Mouse (Mus musculus) megakaryocyte progenitor cell, adult 5-6 weeks (primary cell): ENCODE measurements at regions not wholly inside any gene's neighbourhood (a gene's known extent, or its start where the extent isn't known, plus 50 kb on each side); places are given as distances from the start of the nearest gene placed in this dataset.

Experiments used
- ATAC-seq: replicated peaks from 2 replicates; pipeline ENCODE4 v1.8.0; 2016; ENCODE audit warnings: mild to moderate bottlenecking, moderate TSS enrichment, inconsistent platforms; ENCODE audit not compliant: poor library complexity

DNA sequence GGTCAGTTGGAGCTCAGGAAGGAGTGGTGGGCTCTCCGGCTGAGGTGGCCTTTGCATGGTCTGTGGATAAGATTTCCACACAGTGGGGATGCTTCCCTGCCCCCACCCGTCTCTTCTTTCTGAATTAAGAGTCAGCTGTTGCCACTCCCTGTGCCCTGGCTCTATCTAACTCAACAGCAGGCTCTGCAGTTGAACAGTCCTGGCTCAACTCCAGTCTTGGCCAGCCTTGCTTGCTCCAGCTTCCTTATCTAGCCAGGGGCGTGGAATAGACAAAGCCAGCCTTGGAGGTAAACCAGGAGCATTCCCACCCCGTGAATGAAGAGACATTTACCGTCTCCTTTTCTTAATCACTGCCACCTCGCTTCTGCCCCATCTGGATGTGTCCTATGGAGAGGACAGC is 89.7 kb downstream of the Mn1 start:
- ATAC-seq = peak; percentile 59

DNA sequence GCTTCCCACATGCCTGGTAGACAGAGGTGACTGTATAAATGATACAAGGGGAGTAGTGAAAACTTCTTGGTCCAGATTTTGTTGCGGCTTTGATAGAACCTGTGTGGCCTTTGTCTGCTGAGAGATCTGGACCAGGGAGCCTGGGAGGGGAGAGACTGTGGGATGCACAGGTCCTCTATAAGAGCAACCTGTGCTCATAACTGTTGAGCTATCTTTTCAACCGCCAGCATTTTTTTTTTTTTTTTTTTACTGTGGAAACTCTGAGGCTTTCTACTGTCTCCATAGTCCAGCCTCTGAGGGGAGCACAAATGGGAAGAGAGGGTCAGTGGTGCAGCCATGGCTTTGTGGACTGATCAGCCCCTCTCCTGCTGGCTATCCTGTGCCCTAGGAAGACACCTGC is 90.2 kb downstream of the Mn1 start:
- ATAC-seq = no peak

DNA sequence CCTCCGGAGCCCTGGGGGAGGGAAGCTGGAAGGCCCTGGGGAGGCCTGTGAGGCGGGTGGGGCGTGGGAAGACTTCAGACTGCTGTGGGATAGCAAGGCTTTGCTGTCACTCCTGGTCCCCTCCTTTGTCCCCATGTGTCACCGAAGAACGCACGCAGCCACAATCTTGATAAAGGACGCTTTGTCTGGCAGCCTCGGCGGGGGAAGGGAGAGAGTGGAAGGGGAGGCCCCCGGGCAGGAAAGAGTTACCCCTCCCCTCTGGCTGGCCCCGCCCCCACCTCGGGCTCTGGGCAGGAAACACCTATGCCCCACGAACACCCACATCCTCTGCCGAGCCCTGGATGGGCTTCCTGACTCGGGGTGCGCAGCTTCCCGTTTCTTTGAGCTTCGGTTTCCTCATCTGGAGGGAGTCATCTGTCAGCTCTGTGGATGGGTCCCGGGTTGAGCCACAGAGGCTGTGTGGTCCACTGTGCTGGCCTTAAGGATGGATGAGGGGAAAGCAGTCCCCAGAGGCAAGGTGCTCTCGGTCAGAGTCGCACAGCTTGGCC is 91.9 kb downstream of the Mn1 start:
- ATAC-seq = peak; percentile 60

DNA sequence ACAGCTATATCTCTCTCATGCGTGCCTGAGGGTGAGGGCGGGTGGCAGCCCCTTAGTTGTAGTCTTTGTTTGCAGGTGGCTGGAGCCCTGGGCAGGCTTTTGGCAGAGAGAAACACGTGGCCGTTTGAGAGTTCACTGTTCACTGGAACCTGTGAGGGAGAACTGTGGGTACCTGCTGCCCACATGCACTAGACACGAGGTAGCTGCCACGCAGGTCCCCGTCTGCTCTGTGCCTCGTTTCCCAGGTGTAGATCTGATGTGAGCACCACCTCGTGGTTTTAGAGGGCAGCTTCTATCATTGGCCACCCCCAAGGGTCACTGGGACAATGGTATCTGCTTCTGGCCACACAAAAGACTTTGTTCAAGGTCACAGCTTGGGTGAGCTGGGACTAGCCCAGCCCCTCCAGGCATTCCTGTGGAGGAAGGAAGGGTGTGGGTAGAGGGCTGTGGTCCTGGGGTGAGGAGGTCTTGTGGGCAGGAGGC is 92.5 kb downstream of the Mn1 start:
- ATAC-seq = peak; percentile 3; the same call in 1 of the 2 replicates

DNA sequence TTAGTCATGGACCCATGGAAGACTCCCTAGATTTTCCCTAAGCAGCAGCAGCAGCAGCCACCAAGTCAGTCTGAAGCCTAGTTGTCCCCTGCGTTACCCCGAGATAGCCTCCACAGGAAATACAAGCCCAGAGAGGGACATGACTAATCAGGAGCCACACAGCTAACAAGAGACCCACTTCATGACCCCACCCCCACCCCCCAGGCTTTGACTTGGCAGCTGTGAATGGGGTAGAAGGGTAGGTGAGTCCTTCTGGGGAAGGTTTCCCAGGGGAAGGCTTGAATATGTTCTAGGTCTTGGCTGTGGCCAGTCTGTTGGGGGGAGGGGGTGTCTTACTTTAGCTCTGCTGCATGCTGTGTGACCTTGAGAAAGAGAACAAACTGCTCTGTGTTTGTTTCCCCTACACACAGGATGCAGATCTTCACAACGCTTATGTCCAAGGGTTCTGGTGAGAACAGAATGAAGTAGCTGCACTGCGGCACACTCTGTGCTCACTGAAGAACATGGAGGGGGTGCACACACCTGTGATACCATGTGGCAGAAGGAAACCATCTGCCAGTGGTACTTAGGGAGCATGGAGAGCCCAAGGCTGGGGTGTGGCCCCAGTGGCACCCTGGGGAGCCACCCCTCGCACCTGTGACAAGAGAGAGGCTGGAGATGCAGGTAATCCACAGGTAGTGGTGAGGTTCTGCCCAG is 93.2 kb downstream of the Mn1 start:
- ATAC-seq = no peak

DNA sequence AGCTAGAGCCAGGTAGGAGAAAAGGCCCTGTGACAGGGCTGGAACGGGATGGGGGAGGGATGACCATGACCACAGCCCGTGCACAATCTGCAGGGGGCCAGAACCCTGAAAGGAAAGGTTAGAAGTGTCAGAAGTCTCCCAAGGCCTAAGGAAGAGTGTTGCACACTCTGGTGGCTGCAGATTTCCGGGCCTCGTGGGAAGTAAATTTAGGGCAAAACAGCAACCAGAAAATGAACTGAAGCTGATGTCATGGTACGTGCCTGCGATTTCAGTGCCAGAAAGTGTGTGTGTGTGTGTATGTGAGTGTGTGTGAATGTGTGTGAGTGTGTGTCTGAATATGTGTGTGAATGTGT is 93.7 kb downstream of the Mn1 start:
- no peak for ATAC-seq

DNA sequence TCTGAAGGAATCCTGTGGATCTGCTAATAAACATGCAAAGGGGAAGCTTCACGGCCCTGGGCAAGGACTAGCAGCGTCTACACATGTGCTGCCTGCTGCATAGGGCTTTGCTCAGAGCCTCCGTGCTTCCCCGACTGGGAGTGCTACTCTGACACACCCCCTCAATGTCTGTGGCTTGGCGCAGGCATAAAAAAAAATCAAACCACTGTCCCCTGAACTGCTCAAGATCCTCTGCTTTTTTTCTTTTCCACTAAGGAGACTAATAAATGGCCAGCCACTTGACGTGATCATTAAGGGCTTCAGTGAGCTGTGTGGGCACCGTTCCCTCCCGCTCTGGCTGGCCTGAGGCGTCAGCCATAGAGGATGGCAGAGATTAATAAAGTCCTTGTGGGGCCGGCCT is 94.8 kb downstream of the Mn1 start:
- peak; percentile 20; the same call in 1 of the 2 replicates for ATAC-seq

DNA sequence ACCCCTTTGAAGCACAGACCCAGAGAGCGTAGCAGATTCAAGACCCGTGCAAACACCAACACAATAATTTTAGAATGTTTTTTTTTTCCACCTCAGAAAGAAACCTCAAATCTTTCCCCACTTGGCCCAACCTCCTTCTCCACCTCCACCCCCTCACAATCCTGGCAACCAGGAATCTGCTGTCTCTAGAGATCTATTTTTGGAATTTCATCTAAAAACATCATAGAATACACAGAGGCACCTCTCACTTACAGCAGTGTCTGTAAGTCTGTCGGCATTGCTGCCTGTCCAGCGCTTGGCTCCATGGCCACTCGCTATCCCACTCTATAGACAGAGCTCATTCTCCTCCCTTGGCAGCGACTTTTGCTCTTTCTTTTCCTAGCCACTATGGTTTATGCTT is 96.8 kb downstream of the Mn1 start:
- ATAC-seq = no peak

DNA sequence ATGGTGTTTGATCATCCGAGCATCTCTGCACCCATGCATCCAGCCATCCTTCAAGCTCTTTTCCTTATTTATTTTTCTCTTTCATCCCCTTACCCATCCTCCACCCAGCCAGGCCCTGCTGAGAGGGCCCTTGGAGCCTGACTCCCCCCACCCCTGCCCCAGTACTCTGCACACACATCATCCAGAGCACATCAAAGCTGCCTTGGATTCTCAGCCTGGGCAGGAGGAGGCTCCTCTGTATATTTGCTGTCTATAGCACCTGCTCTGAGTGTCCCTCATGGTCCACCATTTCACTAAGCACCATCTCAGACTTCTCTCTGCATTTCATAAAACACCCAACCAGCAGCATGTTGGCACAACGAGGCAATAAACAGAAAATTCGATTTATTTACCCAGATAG is 101.9 kb downstream of the Mn1 start:
- no peak for ATAC-seq

DNA sequence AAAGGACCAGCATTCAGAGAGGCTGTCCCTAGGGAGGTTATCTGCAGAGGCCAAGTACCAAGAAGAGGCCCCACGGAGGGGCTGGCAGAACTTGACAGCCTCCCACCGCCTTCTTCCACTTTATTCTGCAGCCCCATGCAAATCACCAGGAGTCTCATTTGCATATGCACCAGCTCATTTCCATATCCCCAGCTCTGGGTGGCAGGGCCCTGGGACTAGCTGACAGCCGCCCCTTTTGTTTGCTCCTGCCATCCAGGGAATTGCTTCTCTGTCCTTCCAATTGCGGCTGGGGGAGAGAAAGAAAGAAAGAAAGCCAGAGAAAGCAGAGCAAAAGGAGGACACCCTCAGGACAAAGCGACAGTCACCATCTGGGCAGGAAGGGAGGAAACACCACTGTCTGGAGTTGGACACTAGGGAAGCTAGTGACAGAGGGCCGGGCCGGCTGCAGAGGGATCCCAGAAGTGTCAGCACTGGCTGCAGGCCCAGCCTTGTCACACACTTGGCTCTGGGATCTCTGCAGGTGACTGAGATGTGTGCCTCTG is 102.4 kb downstream of the Mn1 start:
- ATAC-seq = peak; percentile 58

DNA sequence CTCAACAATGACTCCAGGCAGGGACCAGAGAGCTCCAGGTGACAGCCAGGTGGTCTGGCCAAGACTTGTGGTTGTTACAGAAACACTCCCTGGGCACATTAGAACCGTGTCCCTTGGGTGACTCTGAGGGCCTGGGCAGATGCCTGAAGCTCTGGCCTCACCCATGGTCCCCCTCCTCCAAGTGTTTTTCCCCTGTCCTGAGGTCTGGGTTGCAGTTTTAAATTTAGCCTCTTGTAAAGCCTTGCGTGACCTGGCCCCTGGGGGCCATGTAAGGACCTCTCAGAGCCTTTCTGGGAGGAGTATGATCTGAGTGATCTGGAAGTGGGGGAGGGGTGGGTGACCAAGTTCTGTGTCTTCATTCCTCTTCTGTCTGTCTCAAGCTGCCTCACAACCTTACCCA is 104.7 kb downstream of the Mn1 start:
- ATAC-seq = no peak

DNA sequence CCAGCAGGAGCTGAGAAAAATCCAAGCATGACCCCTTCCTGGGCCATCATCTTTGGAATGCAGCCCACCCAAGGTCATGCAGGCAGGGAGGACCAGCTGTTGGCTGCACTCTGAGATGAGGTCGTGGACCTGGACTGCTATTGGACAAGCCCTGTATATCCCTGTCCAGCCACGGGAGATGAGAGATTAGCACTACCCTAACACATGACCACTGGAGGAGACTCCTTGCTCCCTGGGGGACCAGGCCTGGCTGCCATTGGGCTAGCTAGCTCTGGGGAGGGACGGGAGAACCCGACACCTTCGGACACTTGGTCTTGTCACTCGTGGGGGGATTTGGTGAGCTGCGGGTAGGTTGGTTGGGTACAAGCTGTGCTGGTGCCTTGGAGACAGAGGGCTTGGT is 105.4 kb downstream of the Mn1 start:
- ATAC-seq = no peak

DNA sequence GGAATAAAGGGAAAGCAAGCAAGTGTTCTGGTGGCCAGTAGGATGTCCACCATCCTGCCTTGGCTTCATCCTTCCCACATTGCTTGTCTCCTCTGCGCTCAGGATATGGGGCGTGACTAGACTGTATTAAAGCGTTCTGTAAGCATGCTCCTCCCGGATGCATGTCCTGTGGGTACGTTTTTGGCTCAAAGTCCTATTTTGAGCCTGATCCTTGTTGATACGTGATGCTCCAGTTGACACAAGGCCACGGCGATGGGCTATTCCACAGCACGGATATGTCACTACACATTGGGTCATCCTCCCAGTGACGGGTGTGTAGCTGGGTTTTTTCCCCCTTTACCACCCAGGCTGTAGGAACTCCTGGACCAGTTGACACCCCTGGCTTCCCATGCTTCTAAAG is 110.6 kb downstream of the Mn1 start:
- no peak for ATAC-seq

DNA sequence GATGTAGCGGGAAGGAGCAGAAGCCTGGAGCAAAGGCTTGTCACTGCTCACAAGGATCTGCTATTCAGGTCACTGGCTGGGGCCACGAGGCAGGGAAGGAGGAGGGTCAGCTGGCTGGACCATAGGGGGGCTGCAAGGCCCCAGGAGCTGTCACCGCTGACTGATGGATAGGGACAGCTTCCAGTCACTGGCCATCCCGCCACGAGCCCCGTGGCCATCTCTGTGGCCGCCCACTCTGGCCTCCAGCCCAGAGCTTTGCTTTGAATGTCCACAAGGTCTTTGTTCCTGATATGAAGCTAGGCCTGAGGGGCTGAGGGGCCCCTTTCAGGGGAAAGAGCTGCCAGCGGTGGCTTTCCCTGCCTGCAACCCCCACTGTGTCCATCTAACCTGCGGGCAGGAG is 111.9 kb downstream of the Mn1 start:
- no peak for ATAC-seq

DNA sequence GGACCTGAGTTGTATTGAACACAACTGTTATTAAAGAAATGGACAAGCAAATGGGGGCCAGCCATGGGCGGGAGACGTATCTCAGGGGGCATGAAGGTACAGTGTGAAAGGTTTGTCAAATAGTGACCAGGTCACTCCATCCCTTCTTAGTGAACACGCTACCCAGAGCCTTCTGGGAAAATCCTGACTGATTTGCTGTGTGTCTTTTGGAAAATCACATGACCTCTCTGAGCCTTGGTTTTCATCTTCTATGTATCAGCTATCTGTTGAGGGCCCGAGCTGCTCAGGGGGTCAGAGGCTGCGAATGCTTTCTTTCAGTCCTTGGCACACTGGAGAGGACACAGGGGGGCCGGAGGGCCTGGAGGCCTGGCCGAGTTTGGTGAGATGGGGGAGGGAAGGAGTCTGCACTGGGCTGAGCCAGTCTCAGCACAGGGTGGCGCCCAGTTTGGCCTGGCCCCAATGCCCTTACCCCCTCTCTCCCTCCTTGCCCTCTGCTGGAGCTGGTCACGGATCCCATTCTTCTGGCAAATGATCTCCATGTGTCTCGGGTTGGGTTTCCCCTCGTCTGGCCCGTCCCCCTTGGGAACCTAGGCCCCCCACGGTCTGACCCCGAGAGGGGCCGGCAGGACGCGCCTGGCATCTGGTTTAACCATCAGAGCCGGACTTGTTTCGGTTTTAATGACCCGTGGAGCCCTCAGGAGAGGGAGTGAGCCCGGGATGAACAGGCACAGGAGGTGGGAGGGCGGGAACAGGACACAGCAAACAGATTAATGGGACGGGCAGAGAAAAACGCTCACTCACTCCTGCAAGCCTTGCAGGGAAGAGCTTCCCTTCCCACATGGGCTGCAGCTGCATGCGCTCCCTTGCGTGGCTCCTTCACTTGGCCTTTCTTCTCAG is 113.7 kb downstream of the Mn1 start:
- no peak for ATAC-seq

DNA sequence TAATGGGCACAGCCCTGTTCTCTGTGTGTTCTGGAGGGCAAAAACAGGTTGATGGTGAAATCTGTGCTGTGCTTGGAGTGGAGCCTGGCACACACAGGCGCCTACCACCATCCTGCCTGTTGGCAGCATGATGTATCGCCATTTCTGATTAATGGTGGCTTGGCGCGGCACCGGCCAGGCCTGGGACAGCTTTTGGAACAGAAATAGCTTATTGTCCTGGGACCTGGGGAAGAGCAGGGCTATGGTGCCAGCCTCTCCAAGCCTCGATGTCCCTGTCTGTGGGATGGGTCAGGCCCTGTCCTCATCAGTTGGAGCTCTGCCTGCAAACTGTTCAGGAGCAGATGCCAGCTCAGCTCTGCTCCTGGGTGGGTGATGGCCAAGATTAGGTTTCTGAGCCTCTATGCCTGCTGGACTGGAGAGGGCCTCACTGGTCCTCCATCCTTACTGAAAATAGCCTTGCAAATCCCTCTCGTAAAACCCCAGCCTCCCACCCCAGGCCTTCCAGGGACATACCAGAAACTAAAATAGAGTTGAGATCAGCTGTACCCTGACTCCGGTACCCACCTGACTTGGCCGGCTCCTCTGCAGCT is 115.4 kb downstream of the Mn1 start:
- no peak for ATAC-seq

DNA sequence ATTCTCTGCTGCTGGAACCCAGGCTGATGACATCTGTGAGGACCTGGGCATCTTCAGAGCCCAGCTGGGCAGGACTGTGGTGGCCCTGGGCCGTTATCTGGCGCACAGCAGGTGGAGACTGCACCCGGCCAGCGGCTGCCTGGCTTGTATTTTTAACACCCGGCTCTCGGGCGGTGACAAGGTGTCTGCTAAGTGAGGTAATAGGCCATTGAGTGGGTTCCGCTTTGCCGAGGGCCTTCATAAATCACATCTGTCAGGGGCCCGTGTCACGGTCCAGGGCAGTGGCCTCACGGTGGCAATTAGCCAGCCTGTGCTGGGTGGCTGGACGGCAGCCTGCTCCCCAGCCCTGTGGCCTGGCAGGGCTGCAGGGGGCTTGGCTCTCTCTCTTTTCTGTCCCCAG is 118.8 kb downstream of the Mn1 start:
- peak; percentile 89 for ATAC-seq

DNA sequence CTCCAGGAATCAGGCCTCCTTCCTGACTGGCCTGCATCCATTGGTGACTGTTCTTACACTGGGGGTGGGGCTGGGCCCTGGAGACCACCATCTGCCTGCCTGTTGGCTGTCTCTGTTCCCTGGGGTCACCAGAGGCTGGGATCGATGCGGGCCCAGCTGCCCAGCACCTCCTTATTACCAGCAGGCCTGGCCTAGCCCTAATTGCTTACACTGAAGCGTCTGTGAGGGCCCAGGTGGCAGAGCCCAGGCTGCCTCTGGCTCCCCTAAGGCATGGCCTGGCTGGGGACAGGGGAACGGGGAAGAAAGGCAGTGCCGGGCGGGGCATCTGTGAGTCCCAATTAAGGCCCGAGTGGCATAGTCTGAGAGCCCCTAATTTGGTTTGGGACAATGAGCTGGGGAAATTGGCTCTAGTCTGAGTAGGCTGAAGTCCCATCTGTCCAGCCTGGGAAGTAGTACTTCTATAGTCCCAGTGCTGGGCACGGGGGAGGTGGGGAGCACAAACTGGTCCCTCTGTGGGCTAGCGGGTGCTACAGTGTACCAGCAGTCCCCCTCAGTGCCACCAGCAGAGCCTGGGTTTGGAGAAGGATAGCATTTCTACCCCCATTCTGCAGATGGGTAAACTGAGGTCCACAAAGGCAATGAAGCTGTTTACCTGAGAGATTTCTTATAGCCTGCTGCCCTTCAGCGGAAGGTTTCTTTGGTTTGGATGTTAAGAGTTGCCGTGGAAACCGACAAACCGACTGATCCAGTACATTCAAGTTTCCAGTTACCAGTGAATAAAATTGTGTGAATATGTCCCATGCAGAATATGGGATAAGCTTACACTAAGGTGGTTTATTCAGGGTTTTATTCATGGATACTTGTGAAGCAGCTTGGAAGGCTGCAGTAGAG is 121.6 kb downstream of the Mn1 start:
- ATAC-seq = no peak

DNA sequence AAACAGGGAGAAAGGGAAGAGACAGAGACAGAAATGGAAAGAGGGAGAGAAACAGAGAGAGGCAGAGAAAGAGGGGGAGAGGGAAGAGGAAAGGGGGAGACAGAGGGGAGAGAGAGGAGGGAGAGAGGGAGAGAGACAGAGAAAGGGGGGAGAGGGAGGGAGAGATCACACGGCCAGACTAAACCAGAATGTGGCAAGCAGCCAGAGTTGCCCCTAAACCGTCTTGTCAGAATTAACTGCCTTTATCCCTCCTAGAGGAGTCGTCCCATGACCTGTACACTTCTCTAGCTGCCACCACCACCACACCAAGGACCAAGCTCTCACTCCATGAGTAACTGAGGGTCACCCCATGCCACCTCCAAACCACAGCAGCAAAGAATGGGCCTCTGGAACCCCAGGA is 123.3 kb downstream of the Mn1 start:
- no peak for ATAC-seq

DNA sequence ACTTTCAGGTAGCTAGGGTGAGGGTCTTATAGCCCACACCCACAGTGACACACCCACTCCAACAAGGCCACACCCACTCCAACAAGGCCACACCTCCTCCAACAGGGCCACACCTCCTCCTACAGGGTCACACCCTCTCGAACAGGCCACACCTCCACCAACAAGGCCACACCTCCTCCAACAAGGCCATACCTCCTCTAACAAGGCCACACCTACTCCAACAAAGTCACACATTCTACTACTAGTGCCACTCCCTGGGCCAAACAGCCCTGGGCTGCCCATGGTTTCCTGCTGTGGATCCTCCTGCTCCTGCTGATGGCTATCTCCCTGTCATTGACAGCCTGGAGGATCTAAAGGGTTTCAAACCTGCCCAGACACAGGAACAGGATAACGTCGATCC is 124.9 kb downstream of the Mn1 start:
- ATAC-seq = peak; percentile 64
